Comparison of ENCODE assay signal across 11 mouse cellular contexts in genomic region chr3:85174542-85175469, GRCm38 (mm10).
DNase-seq lines count a peak whose midpoint lies in the region; ATAC-seq lines count a peak whose summit lies in the region.
"Had no signal": no experiment of that assay in that cellular context is flagged by ENCODE, and none has a peak within 500 bp of the region (broad histone marks: within the 10 kb centered on the region; RNA-seq: fewer than 3 reads in every experiment).

No protein-coding gene starts in this region.

- no peak overlapping the region for H3K4me3 ChIP-seq in heart, embryonic 13.5 days
- no peak overlapping the region for H3K4me3 ChIP-seq in limb, embryonic 11.5 days (ENCODE audit: low read depth, low read length)
- H3K4me3 ChIP-seq: left cerebral cortex, adult 2 months had no signal

- ATAC-seq in heart, embryonic 13.5 days (ENCODE audit: extremely low read depth, insufficient number of reproducible peaks, low FRiP score, low TSS enrichment) = no peak; the same call in 1 of the 2 replicates
- no peak; the same call in 1 of the 2 replicates for ATAC-seq in limb, embryonic 11.5 days (ENCODE audit: insufficient number of reproducible peaks, low FRiP score, low TSS enrichment, low read depth)
- no peak for ATAC-seq in erythroid progenitor cell, adult 5-6 weeks (replicated peaks; ENCODE audit: low FRiP score, poor library complexity, severe bottlenecking)
- ATAC-seq: forebrain, postnatal 0 days had no signal

- DNase-seq in heart, adult 18-20 months = no peak
- DNase-seq in Muller cell, postnatal 12 days (ENCODE audit: inconsistent ontology term) = peak; percentile 11
- peak; percentile 68 for DNase-seq in kidney, adult 11 months
- peak; percentile 38 for DNase-seq in limb, embryonic 11.5 days (ENCODE audit: low spot score)
- no peak for DNase-seq in urinary bladder, postnatal 10 days (ENCODE audit: low spot score)
- DNase-seq in left cerebral cortex, adult 9 months (ENCODE audit: low spot score in 2 of 2) = no peak
- DNase-seq: cerebellum, postnatal 36 days; forebrain, postnatal 0 days had no signal

- peak overlapping the region; percentile 36 for H3K4me2 ChIP-seq in heart, embryonic 13.5 days
- H3K4me2 ChIP-seq in limb, embryonic 11.5 days (ENCODE audit: low read depth, severe bottlenecking) = no peak overlapping the region

- H3K9ac ChIP-seq in heart, embryonic 13.5 days = no peak overlapping the region
- H3K9ac ChIP-seq in limb, embryonic 11.5 days (ENCODE audit: low read length) = no peak overlapping the region
- H3K9ac ChIP-seq: forebrain, postnatal 0 days had no signal

- H3K9me3 ChIP-seq in heart, embryonic 13.5 days = peaks cover 5% of the 10 kb centered on the region; the same call in 1 of the 2 replicates
- no peaks in the 10 kb centered on the region for H3K9me3 ChIP-seq in limb, embryonic 11.5 days (ENCODE audit: control insufficient read depth, low read length)

- H3K27me3 ChIP-seq in heart, embryonic 13.5 days (replicated peaks) = no peaks in the 10 kb centered on the region
- H3K27me3 ChIP-seq in limb, embryonic 11.5 days (ENCODE audit: control insufficient read depth, insufficient read depth, low read length) = no peaks in the 10 kb centered on the region

- no peaks in the 10 kb centered on the region for H3K36me3 ChIP-seq in heart, embryonic 13.5 days
- H3K36me3 ChIP-seq in limb, embryonic 11.5 days (ENCODE audit: control insufficient read depth, insufficient read depth, low read length) = no peaks in the 10 kb centered on the region

- no peak overlapping the region; the same call in 1 of the 2 replicates for H3K27ac ChIP-seq in heart, embryonic 13.5 days (replicated peaks)
- H3K27ac ChIP-seq in limb, embryonic 11.5 days (replicated peaks; ENCODE audit: low read depth, low read length) = no peak overlapping the region
- H3K27ac ChIP-seq: left cerebral cortex, adult 2 months had no signal

- 53% methylated on average over 28 of the region's 28 CpGs for WGBS in heart, embryonic 13.5 days
- WGBS in limb, embryonic 11.5 days = 71% methylated on average over 28 of the region's 28 CpGs

- H3K4me1 ChIP-seq in heart, embryonic 13.5 days = peaks cover 23% of the 10 kb centered on the region
- no peaks in the 10 kb centered on the region; the same call in 1 of the 2 replicates for H3K4me1 ChIP-seq in limb, embryonic 11.5 days (ENCODE audit: control insufficient read depth, insufficient read depth, low read length)

Comparison
In these comparisons a context has a peak if more than half of its experiments do, and no peak if none do; other contexts are left out.
1. DNase-seq: peak in Muller cell, postnatal 12 days (single experiment), kidney, adult 11 months (single experiment) and limb, embryonic 11.5 days (single experiment); none in heart, adult 18-20 months (0 of 2), urinary bladder, postnatal 10 days (single experiment) and left cerebral cortex, adult 9 months (0 of 2).